Mouse (Mus musculus) thymus, adult 2 months (tissue): Measurements from ENCODE around the gene Foxred1. TPM values are rescaled to one million over a fixed set of nuclear protein-coding genes. Genes with fewer than 3 reads are reported as not detected.
A peak's percentile ranks its signal among the peaks of the same experiment; 100 is the strongest.

Source experiments
- DNase-seq: peaks from one replicate; pipeline ENCODE4 v3.0.0; 2021
- H3K27ac ChIP-seq: fragments of 200-500 bp; 2 replicates; pipeline ENCODE4 v1.5.1; 2012; ENCODE audit warnings: low read length, control low read depth; ENCODE audit not compliant: control insufficient read depth, insufficient read depth
- H3K27me3 ChIP-seq: fragments of 200-500 bp; 2 replicates; pipeline ENCODE4 v1.6.1; 2012; ENCODE audit warnings: mild to moderate bottlenecking, low read length, moderate library complexity, mixed read lengths; ENCODE audit not compliant: control insufficient read depth, insufficient read depth
- H3K36me3 ChIP-seq: fragments of 200-500 bp; 2 replicates; pipeline ENCODE4 v1.6.1; 2012; ENCODE audit warnings: mild to moderate bottlenecking, low read length, moderate library complexity; ENCODE audit not compliant: control insufficient read depth, insufficient read depth
- H3K4me1 ChIP-seq: fragments of 200-500 bp; replicated peaks from 2 replicates; pipeline ENCODE4 v1.6.1; 2012; ENCODE audit warnings: low read length; ENCODE audit not compliant: control insufficient read depth, insufficient read depth
- H3K4me3 ChIP-seq: fragments of 200-500 bp; 2 replicates; pipeline ENCODE4 v1.5.1; 2012; ENCODE audit warnings: mild to moderate bottlenecking, low read length, control low read depth, moderate library complexity; ENCODE audit not compliant: control insufficient read depth, insufficient read depth
- CTCF ChIP-seq: fragments of 200-500 bp; IDR thresholded peaks from 2 replicates; pipeline ENCODE4 v1.5.1; 2012; ENCODE audit warnings: mild to moderate bottlenecking, control low read depth, low read length, moderate library complexity, borderline replicate concordance; ENCODE audit not compliant: control insufficient read depth, poor library complexity, insufficient read depth; ENCODE audit errors: extremely low read depth
- POLR2A ChIP-seq: fragments of 200-500 bp; IDR thresholded peaks from 2 replicates; pipeline ENCODE4 v1.6.1; 2012; ENCODE audit warnings: mild to moderate bottlenecking, low read length, control low read depth, moderate library complexity; ENCODE audit not compliant: control insufficient read depth, poor library complexity, insufficient read depth; ENCODE audit errors: extremely low read depth
- WGBS: fragments of 180-500 bp; shearing (Covaris S2); methylation state at CpG from one replicate; pipeline ENCODE4 v1.1.7; 2018; 5-methylcytosine and 5-hydroxymethylcytosine counted together
- polyA plus RNA-seq: library from polyadenylated mRNA; depleted of rRNA; stranded (reverse); fragments of >200 nt; gene quantifications from 2 replicates; pipeline ENCODE4 v1.2.3, GENCODE M21; 2012

Foxred1 gene
- polyA plus RNA-seq, 1 experiment, result 28.5 TPM

DNA sequence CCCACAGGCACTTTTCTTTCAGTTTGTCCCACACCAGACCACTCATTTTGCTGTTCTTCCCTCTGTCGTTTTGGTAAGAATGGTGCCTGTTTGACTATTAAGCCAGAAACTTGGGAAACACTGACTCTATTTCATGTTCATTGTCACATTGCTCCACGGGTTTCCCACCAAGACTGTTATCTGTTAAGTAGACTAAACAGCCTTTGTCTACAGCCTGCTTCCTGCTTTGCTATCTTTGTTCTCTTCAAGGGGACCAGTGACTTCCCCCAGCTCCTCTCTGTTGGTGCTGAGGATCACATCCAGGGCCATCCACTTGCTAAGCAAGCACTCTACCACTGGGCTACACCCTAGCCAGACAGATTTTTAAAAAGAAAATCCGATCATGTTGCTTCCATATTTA lies 7.3 kb downstream of the Foxred1 start:
- H3K27ac ChIP-seq, result no peak overlapping the region
- H3K4me1 ChIP-seq, result peaks cover 11% of the 10 kb centered on the region

DNA sequence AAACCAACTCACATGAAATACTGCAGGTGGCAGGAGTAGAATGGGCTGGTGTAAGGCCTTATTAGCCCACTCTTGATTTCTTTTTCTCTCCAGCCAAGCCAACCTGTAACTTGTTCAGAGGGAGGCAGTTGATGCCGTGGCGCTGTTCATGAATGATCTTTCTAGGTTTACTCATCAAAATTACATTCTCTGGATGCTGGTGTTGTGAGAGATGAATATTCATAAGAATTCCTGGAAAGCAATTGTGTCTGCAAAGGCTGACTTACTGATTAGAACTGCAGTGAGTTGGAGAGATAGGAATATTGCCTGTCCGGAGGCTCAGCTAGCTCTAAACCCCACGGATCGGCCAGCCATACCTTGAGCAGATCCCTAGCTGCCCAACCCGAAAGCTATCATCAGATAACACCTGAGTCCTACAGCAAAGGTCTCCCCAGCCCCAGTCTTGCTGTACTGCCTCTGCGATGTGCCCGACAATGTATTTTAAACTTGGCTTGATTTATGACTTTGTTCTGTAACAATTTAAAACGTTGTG lies 10.3 kb downstream of the Foxred1 start:
- 72% methylated on average over 9 of the region's 9 CpGs for WGBS
- Histone ChIP-seq H3K4me1 (peaks cover 11% of the 10 kb centered on the region), H3K4me3 (no peak overlapping the region), H3K27ac (no peak overlapping the region), H3K27me3 (no peaks in the 10 kb centered on the region), H3K36me3 (peaks cover 7% of the 10 kb centered on the region; the same call in 1 of the 2 replicates)
- no peak for DNase-seq
- TF ChIP-seq POLR2A (no peak), CTCF (no peak)

More for the DNA sequence above, 7.3 kb downstream of the Foxred1 start:
- no peak for DNase-seq
- Histone ChIP-seq H3K4me3 (no peak overlapping the region), H3K27me3 (no peaks in the 10 kb centered on the region), H3K36me3 (peaks cover 15% of the 10 kb centered on the region; the same call in 1 of the 2 replicates)
- WGBS, result 70% methylated on average over 3 of the region's 3 CpGs
- TF ChIP-seq POLR2A, result no peak
- no peak for TF ChIP-seq CTCF

DNA sequence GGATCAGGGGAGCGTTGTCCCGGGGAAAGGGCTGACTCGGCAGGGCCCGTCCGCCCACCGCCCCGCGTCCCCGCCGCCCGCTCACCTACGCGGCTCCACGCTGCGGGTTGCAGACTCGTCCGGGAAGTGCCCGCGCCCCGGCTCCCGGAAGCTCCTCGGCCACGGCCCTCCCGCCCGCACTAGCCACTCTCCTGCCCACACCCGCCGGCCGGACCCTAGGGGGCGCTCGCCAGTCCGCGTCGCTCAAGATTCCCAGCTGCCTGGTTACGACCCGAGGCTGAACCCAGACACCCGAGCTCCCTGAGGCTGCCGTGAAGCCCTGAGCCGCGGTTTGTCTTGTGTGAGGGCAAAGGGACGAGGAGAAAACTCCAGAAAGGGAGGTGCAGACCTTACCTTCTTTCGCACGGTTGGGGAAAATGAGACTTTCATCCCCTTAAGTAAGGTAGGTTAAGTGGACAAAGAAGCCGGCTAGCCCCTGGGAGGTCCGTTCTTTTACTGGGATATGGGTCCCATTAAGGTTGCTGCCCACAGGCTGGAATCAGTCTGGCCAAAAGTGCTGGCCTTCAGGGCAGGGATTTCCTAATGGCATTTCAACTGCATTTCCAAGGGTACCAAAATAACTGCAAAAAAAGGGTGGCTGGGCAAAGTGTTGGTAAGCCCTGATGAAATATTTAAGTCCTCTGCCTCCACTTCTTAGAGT lies 10.9 kb downstream of the Foxred1 start, which contains the start of the genes Srpr and Tirap:
TSS of gene Srpr (plus strand) at position 404 of the 700 bp plus-strand sequence.
TSS of gene Tirap (minus strand) at position 520 of the 700 bp plus-strand sequence.
- peak; percentile 84 for DNase-seq
- 2% methylated on average over 44 of the region's 44 CpGs for WGBS
- H3K4me1 ChIP-seq, result peaks cover 11% of the 10 kb centered on the region
- no peaks in the 10 kb centered on the region for H3K27me3 ChIP-seq
- H3K36me3 ChIP-seq, result peaks cover 4% of the 10 kb centered on the region; the same call in 1 of the 2 replicates
- TF ChIP-seq CTCF (peak; percentile 89), POLR2A (no peak)
- H3K27ac ChIP-seq, result no peak within 1 kb of the TSS; the same call in 1 of the 2 replicates
- peak within 1 kb of the TSS; percentile 39 for H3K4me3 ChIP-seq

DNA sequence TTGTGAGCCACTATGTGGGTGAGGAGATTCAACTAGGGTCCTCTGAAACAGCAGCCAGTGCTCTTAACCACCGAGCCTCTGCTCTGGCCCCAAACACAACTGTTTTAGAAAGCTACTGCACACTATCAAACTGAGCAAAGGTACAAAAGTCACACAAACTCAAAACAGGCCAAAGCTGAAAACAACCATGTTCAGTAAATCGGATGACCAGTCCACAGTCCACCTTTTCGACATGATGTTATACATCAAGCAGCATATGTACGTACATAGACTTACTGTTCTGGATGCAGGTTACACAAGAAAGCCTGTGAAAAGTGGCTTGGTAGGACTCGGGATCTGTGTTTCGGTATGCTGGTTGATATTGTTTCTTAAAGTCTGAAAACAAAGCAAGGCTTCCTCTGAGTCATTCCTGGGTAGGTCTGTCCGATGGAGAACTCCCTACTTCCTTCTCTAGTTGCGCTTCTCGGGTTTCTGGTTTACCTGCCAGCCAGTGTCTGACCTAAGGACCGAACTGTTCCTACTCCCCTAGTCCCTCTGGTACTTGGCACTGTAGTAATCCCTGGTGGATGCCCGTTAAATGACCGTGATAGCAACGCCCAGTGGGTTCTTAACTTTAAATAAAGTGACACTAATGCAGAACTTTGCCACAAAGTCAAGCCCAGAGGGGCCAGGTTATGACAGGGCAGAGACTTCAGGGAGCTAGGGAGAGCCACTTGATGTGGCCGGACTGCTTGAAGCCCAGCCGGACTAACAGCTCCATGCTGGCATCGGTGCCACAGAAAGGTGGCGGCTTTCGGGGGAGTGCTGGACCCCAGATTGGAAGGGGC lies 11.7 kb downstream of the Foxred1 start:
- DNase-seq, result no peak
- no peak for TF ChIP-seq CTCF
- TF ChIP-seq POLR2A, result no peak
- H3K27ac ChIP-seq, result no peak overlapping the region; the same call in 1 of the 2 replicates
- no peaks in the 10 kb centered on the region for H3K36me3 ChIP-seq
- 40% methylated on average over 18 of the region's 18 CpGs for WGBS
- no peaks in the 10 kb centered on the region for H3K27me3 ChIP-seq
- H3K4me1 ChIP-seq, result peaks cover 11% of the 10 kb centered on the region
- H3K4me3 ChIP-seq, result peak overlapping the region; percentile 39

DNA sequence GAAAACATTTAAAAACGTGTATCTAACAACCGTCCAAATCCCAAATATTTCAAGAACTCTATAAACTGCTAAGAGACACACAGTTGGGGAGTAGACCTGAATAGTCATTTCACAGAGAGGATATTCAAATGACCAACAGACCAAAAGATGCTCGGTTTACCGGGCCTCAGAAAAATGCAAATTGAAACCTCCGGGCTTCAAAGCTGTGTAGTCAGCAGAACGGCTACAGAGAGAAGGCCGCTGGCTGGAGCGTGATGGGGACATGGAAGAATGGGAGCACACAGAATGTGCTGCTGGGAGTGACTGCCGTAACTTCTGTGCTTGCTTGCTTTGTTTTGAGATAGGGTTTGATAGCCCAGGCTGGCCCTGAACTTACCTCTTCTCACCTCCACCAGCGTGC lies 12.5 kb downstream of the Foxred1 start:
- TF ChIP-seq CTCF (no peak), POLR2A (no peak)
- peaks cover 11% of the 10 kb centered on the region for H3K4me1 ChIP-seq
- WGBS, result 96% methylated on average over 10 of the region's 10 CpGs

DNA sequence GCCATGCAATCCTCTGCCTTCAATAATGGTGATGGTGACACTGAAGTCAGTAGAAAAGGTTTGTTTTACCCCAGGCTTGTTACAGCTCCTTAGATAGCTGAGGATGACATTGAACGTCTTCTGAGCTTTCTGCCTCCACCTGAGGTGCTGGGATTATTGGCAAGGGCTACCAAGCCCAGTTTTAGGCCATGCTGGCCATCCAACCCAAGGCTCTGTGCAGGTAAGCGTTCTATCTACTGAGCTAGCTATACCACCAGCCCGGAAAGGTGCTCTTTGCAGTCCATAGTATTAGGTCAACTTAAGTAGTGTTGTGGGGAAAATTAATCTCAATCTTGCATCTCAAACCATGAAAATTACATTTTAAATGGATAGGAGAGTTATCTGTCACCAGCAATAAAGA lies 13.2 kb downstream of the Foxred1 start:
- TF ChIP-seq CTCF (no peak), POLR2A (no peak)
- DNase-seq, result no peak
- Histone ChIP-seq H3K27me3 (no peaks in the 10 kb centered on the region), H3K36me3 (no peaks in the 10 kb centered on the region), H3K4me1 (peaks cover 11% of the 10 kb centered on the region), H3K4me3 (no peak overlapping the region), H3K27ac (no peak overlapping the region)
- WGBS, result 97% methylated on average over 3 of the region's 3 CpGs

More for the DNA sequence above, 12.5 kb downstream of the Foxred1 start:
- H3K27me3 ChIP-seq, result no peaks in the 10 kb centered on the region
- DNase-seq, result no peak
- no peak overlapping the region for H3K27ac ChIP-seq
- no peaks in the 10 kb centered on the region for H3K36me3 ChIP-seq
- no peak overlapping the region for H3K4me3 ChIP-seq
